Mouse (Mus musculus) liver, embryonic 12.5 days (tissue): ENCODE measurements at regions not wholly inside any gene's neighbourhood (a gene's known extent, or its start where the extent isn't known, plus 50 kb on each side); places are given as distances from the start of the nearest gene placed in this dataset.
"Not testable (repeated sequence)": the region's sequence is repeated elsewhere in the genome, so short reads cannot be mapped to it uniquely, and the experiment has no call there.

Experiments used
- ATAC-seq: fragments of 200-750 bp; cut with Nextera tagmentation; 2 replicates; pipeline ENCODE4 v1.8.0; 2017; ENCODE audit warnings: moderate number of reproducible peaks, mild to moderate bottlenecking, moderate library complexity
- H3K27ac ChIP-seq: fragments of 300-500 bp; sonication (generic); 2 replicates; pipeline ENCODE4 v1.5.1; 2016; ENCODE audit warnings: mild to moderate bottlenecking
- H3K27me3 ChIP-seq: fragments of 300-500 bp; sonication (generic); replicated peaks from 2 replicates; pipeline ENCODE4 v1.6.1; 2016; ENCODE audit warnings: mild to moderate bottlenecking, moderate library complexity
- H3K36me3 ChIP-seq: fragments of 300-500 bp; sonication (generic); 2 replicates; pipeline ENCODE4 v1.6.1; 2016; ENCODE audit warnings: mild to moderate bottlenecking, moderate library complexity
- H3K4me1 ChIP-seq: fragments of 300-500 bp; sonication (generic); 2 replicates; pipeline ENCODE4 v1.6.1; 2016
- H3K4me2 ChIP-seq: fragments of 300-500 bp; sonication (generic); 2 replicates; pipeline ENCODE4 v1.6.1; 2016; ENCODE audit warnings: mild to moderate bottlenecking, moderate library complexity
- H3K4me3 ChIP-seq: fragments of 300-500 bp; sonication (generic); 2 replicates; pipeline ENCODE4 v1.5.1; 2016; ENCODE audit warnings: mild to moderate bottlenecking, moderate library complexity
- H3K9ac ChIP-seq: fragments of 300-500 bp; sonication (generic); 2 replicates; pipeline ENCODE4 v1.6.1; 2016; ENCODE audit warnings: mild to moderate bottlenecking, moderate library complexity
- H3K9me3 ChIP-seq: fragments of 300-500 bp; sonication (generic); replicated peaks from 2 replicates; pipeline ENCODE4 v1.6.1; 2016; ENCODE audit warnings: mild to moderate bottlenecking, moderate library complexity
- WGBS: fragments of 180-500 bp; shearing (Covaris S2); methylation state at CpG from one replicate; pipeline ENCODE4 v1.1.7; 2016; ENCODE audit not compliant: insufficient replicate concordance; 5-methylcytosine and 5-hydroxymethylcytosine counted together

GRCm38 (mm10) chr13:44484582-44485329, 244.5 kb upstream of the Jarid2 start:
- Histone ChIP-seq H3K36me3 (no peaks in the 10 kb centered on the region), H3K4me3 (no peak overlapping the region), H3K4me2 (no peak overlapping the region), H3K9me3 (no peaks in the 10 kb centered on the region), H3K27ac (no peak overlapping the region), H3K27me3 (no peaks in the 10 kb centered on the region), H3K9ac (no peak overlapping the region), H3K4me1 (peaks cover 3% of the 10 kb centered on the region; the same call in 1 of the 2 replicates)
- 62% methylated on average over 14 of the region's 14 CpGs for WGBS
- ATAC-seq, result no peak

GRCm38 (mm10) chr13:44490935-44491465, 238.3 kb upstream of the Jarid2 start:
- Histone ChIP-seq H3K27me3 (no peaks in the 10 kb centered on the region), H3K4me3 (no peak overlapping the region), H3K9ac (no peak overlapping the region), H3K27ac (no peak overlapping the region), H3K4me2 (no peak overlapping the region), H3K9me3 (no peaks in the 10 kb centered on the region), H3K36me3 (no peaks in the 10 kb centered on the region), H3K4me1 (no peaks in the 10 kb centered on the region; the same call in 1 of the 2 replicates)
- 59% methylated on average over 4 of the region's 4 CpGs for WGBS
- no peak for ATAC-seq

DNA sequence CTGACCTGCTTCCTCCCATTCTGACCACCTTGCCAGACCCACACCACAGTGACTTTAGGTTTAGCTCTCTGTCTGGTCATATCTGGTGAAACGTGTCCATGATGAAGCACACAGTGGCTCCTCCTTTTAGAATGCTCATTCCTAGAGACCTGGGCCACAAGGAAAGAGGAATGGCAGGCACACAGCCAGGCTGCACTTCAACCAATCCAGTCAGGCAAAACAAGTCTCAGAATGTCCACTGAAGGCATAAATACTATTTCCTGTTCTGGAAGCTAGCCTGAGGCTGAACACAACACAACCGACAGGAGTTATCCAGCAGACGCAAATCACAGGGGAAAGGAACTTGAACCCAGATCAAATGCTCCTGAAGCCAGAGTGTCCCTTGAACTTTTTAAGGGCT, 235.4 kb upstream of the Jarid2 start:
- Histone ChIP-seq H3K27ac (no peak overlapping the region), H3K4me2 (no peak overlapping the region), H3K27me3 (no peaks in the 10 kb centered on the region), H3K4me3 (no peak overlapping the region), H3K4me1 (no peaks in the 10 kb centered on the region; the same call in 1 of the 2 replicates), H3K36me3 (no peaks in the 10 kb centered on the region), H3K9me3 (no peaks in the 10 kb centered on the region), H3K9ac (no peak overlapping the region)
- ATAC-seq, result no peak
- WGBS, result 56% methylated on average over 3 of the region's 3 CpGs

- WGBS, result 74% methylated on average over 10 of the region's 10 CpGs
- no peak overlapping the region for H3K27ac ChIP-seq
Measured at GRCm38 (mm10) chr13:44495450-44495849, 233.8 kb upstream of the Jarid2 start.

DNA sequence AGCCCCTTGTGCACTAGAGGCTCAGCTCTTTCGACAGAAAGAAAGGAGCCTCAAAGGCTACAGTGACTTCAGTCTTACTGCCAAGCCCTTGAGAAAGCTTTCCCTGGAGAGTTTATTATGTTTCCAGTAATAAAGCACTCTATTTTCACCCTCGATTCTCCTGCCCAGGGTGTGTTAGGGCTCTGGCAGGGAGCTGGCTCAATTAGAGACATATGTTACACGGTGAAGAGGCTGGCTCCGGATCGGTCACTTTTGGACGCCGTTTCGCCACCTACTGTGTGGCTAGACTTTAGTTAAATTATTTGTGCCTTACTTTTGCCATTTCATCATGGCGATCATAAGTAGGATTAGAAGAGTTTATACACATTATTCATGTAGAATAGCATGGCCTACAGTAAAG, 232.7 kb upstream of the Jarid2 start:
- H3K27me3 ChIP-seq, result no peaks in the 10 kb centered on the region
- H3K4me1 ChIP-seq, result peaks cover 3% of the 10 kb centered on the region
- ATAC-seq, result no peak
- no peak overlapping the region for H3K27ac ChIP-seq
- no peak overlapping the region for H3K4me2 ChIP-seq
- H3K4me3 ChIP-seq, result no peak overlapping the region
- WGBS, result 78% methylated on average over 9 of the region's 9 CpGs
- no peaks in the 10 kb centered on the region for H3K36me3 ChIP-seq
- H3K9me3 ChIP-seq, result no peaks in the 10 kb centered on the region
- no peak overlapping the region for H3K9ac ChIP-seq

More at GRCm38 (mm10) chr13:44495450-44495849, 233.8 kb upstream of the Jarid2 start:
- no peak overlapping the region for H3K4me2 ChIP-seq
- H3K9me3 ChIP-seq, result no peaks in the 10 kb centered on the region
- no peaks in the 10 kb centered on the region; the same call in 1 of the 2 replicates for H3K4me1 ChIP-seq
- ATAC-seq, result no peak
- no peak overlapping the region for H3K9ac ChIP-seq
- H3K4me3 ChIP-seq, result no peak overlapping the region
- H3K36me3 ChIP-seq, result no peaks in the 10 kb centered on the region
- H3K27me3 ChIP-seq, result no peaks in the 10 kb centered on the region

GRCm38 (mm10) chr13:44500896-44501295, 228.4 kb upstream of the Jarid2 start:
- not testable (repeated sequence) for H3K27ac ChIP-seq, H3K36me3 ChIP-seq, H3K9ac ChIP-seq, H3K27me3 ChIP-seq, H3K9me3 ChIP-seq, H3K4me2 ChIP-seq, H3K4me3 ChIP-seq, ATAC-seq
- H3K4me1 ChIP-seq, result peaks cover 21% of the 10 kb centered on the region
- WGBS, result 69% methylated on average over 5 of the region's 5 CpGs

DNA sequence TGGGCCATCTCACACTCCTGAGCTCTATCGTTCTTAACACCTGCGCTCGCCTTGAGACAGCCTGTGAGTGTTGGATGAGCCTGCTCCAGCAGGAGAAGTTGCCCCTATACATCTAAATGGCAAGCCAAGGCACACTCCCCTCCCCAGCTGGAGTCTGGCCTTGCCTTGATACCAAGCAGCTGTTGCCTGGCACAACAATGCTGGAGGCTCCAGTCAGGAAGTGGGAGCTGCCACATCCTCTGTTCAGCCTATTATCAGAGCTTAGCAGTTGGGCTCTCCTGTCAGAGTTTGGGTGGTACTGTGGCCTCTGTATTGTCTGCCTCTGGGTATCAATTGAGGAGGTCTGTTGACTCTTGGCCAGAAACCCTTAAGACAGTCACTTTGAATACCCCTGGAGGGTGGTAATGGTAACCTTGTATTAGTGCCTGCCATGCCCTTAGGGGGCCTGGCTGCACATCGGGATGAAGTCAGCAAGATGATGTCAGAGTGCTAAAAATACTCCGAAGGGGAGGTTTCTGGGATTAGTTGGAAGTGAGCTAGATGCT, 227.4 kb upstream of the Jarid2 start:
- peak; percentile 85 for ATAC-seq
- Histone ChIP-seq H3K4me3 (no peak overlapping the region), H3K4me2 (no peak overlapping the region), H3K4me1 (peaks cover 21% of the 10 kb centered on the region), H3K27me3 (no peaks in the 10 kb centered on the region), H3K9ac (no peak overlapping the region), H3K36me3 (no peaks in the 10 kb centered on the region), H3K9me3 (no peaks in the 10 kb centered on the region), H3K27ac (0 out of 2 replicates have a peak overlapping the region, but pooled peaks have one; percentile 1)
- WGBS, result 16% methylated on average over 5 of the region's 5 CpGs

GRCm38 (mm10) chr13:44502612-44503256, 226.5 kb upstream of the Jarid2 start:
- Histone ChIP-seq H3K36me3 (no peaks in the 10 kb centered on the region), H3K27me3 (no peaks in the 10 kb centered on the region), H3K4me3 (no peak overlapping the region), H3K27ac (peak overlapping the region; percentile 17; the same call in 1 of the 2 replicates), H3K9ac (no peak overlapping the region), H3K4me2 (no peak overlapping the region), H3K4me1 (peaks cover 21% of the 10 kb centered on the region), H3K9me3 (no peaks in the 10 kb centered on the region)
- WGBS, result 40% methylated on average over 10 of the region's 10 CpGs
- ATAC-seq, result no peak

GRCm38 (mm10) chr13:44503257-44503950, 225.9 kb upstream of the Jarid2 start:
- H3K27ac ChIP-seq, result 0 out of 2 replicates have a peak overlapping the region, but pooled peaks have one; percentile 17
- H3K9ac ChIP-seq, result no peak overlapping the region
- H3K4me3 ChIP-seq, result no peak overlapping the region
- WGBS, result 67% methylated on average over 15 of the region's 15 CpGs
- ATAC-seq, result no peak
- no peaks in the 10 kb centered on the region for H3K9me3 ChIP-seq
- H3K4me1 ChIP-seq, result peaks cover 21% of the 10 kb centered on the region
- no peak overlapping the region for H3K4me2 ChIP-seq
- H3K36me3 ChIP-seq, result no peaks in the 10 kb centered on the region
- H3K27me3 ChIP-seq, result no peaks in the 10 kb centered on the region

DNA sequence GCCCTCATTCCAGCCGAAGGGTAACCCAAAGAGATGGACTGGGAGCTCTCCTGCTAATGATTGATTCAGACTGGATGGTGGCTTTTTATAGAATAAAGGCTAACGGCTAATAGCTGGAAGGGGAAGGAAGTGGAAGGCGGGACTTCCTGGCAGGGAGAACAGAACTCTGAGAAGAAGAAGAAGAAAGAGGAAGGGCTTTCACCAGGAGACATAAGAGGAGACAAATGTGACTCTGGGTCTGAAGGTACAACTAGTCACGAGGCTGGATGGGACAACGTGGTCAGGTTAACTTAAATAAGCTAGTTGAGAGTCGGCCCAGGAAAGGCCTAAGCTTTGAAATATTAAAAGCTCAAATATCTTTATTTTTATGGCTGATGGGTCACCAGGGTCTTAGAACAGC, 224.8 kb upstream of the Jarid2 start:
- Histone ChIP-seq H3K36me3 (no peaks in the 10 kb centered on the region), H3K4me3 (no peak overlapping the region), H3K27me3 (no peaks in the 10 kb centered on the region), H3K27ac (no peak overlapping the region), H3K9ac (no peak overlapping the region), H3K4me2 (no peak overlapping the region), H3K9me3 (no peaks in the 10 kb centered on the region), H3K4me1 (peaks cover 22% of the 10 kb centered on the region)
- WGBS, result 27% methylated on average over 6 of the region's 6 CpGs
- ATAC-seq, result no peak

GRCm38 (mm10) chr13:44506975-44507374, 222.3 kb upstream of the Jarid2 start:
- ATAC-seq, result no peak

More at GRCm38 (mm10) chr13:44506975-44507374, 222.3 kb upstream of the Jarid2 start:
- Histone ChIP-seq H3K4me1 (peaks cover 20% of the 10 kb centered on the region), H3K9me3 (no peaks in the 10 kb centered on the region), H3K27ac (no peak overlapping the region), H3K9ac (no peak overlapping the region), H3K4me3 (no peak overlapping the region), H3K27me3 (no peaks in the 10 kb centered on the region), H3K36me3 (no peaks in the 10 kb centered on the region), H3K4me2 (no peak overlapping the region)
- 36% methylated on average over 5 of the region's 5 CpGs for WGBS
